Mouse (Mus musculus): Measurements from ENCODE around the gene Dusp13. TPM values are rescaled to one million over a fixed set of nuclear protein-coding genes. Genes with fewer than 3 reads are reported as not detected.

Dusp13 gene
- total RNA-seq, 2 experiments from 2014 or later: not detected

DNA sequence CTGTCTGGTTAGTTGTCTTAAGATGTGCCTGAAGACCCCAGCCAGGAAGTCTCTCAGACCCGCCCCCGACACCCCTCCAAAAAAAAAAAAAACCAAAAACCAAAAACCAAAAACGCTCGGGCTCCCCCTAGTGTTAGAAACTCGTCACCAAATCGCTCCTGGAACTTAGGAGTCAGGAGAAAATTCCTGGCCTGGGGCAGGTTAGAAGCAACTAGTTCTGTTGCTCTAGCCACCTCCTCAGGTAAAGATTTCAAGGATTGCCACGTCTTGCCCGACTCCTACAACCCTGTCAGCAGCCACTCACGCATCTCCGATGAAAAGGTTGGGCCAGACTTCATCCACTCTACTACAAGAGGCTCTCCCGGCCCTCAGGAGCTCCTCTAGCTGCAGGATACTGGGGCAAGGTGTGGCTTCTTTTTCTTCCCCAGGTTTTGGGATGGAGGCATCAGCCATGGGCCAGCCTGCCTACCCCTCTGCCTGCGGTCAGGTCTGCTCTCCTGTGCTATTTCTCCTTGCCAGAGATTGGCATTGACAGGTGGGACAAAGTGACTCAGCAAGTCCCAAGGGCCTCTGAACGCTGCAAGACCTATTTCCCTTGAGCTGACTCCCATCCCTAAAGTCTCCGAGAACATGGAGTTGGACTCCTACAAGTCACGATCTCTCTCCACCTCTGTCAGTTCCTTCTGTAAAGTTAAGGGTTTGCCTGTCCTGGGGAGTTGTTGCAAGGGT lies 2.7 kb downstream of the Dusp13 start:
- ATAC-seq (replicated peaks; ENCODE audit: low FRiP score, low TSS enrichment, poor library complexity, severe bottlenecking): no peak

DNA sequence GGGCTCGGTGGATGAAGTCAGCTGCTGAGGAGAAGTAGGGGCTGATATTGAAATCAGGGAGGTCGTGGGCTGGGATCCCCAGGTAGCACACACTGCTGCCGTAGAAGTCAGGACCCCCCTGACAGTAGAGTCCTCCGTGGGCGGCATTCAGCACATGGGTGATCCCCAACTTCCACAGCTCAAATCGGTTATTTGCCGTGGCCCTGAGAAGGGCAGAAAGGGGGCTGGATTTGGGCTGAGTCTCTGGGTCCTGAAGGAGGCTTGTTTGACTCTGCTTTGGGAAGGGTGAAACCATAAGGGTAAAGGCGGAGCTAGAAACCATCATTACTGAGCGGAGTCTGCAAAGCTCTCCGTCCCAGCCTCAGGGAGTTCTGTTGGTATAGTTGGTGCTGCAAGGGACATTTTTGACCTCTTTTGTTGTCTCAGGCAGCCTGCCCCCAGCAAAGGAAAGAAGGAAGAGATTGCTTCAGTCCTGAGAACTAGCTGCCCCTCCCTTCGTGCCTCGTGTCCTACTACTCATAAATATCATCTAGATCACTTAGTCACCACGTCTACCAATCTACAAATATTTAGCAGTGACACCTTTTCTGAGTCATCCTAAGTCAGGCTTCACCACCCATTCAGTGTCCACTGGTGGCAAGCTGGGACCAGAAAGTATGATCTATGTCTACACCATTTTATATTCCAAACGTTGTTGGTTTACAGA lies 3.4 kb downstream of the Dusp13 start:
- ATAC-seq (replicated peaks; ENCODE audit: low FRiP score, low TSS enrichment, poor library complexity, severe bottlenecking): no peak

DNA sequence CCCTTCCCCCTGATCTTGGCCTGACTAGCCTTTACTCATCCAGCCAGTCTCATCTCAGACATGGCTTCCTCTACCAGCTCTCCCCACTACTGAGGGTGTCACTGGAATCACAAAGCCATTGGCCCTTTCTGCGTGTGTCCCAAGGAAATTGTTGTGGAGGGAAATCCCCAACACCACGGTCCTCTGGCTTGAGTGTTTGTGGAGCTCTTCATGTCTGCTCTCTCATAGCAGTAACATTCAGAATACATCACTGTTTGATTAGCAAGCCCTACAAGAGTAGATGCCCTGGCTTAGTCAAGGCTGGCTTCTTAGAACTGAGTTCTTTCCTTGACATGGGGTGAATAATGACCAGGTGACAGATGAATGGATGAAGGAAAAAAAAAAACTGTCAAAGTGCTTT lies 4.1 kb downstream of the Dusp13 start:
- ATAC-seq (replicated peaks; ENCODE audit: low FRiP score, low TSS enrichment, poor library complexity, severe bottlenecking): no peak

DNA sequence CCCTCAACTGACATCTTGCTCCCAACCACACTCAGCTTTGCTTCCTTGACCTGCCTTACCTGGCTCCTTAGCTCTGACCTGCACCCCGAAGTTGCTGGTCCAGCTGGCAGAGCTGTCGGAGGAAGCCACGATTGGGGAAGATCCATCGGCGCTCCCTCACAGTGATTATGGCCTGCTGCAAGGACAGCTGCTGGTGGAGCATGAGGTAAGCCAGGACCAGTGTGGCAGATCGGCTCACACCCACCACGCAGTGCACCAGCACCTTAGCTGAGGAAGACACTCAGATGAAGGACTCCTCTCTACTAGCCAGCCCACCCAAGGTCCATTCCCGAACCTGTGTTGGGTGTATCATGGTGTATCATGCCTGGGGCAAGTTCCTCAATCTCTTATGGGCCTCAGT lies 4.7 kb downstream of the Dusp13 start:
- ATAC-seq (replicated peaks; ENCODE audit: low FRiP score, low TSS enrichment, poor library complexity, severe bottlenecking): no peak

DNA sequence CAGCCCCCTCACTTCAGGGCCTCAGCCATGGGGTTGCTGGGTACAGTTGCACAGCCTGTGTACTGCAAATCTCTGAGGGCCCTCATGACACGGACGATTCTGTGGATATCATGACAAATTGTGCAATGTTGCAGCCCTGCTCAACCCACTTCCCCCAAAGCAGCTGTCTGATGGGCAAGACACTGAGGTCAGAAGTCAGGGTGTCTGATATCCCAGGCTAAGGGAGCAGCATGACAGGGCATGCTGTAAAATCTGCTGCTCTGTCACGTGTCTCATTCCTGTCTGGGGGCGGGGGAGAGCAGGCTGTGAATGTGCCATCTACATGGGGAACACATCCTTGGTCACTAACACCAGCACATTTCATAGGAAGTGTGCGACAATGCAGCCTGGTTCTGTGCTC lies 5.8 kb downstream of the Dusp13 start:
- ATAC-seq (replicated peaks; ENCODE audit: low FRiP score, low TSS enrichment, poor library complexity, severe bottlenecking): no peak

DNA sequence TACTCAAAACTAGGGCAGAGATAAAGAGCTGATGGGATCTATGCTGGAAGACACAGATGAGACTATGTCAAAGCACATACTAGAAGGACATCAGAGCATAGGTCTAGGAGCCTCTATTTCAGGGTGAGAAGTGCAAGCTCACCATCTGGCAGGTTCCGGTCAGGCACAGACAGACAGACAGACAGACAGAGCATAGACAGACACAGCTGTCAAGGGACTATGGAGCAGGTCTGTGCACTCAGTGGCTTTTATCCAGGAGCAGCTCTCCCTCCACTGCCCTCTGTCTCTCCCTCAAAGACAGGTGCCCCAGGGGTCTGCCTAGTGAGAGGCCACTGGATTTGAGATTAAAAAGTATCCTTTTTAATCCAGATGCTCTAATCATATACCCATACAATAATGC lies 6.8 kb downstream of the Dusp13 start:
- no peak for ATAC-seq (replicated peaks; ENCODE audit: low FRiP score, low TSS enrichment, poor library complexity, severe bottlenecking)

DNA sequence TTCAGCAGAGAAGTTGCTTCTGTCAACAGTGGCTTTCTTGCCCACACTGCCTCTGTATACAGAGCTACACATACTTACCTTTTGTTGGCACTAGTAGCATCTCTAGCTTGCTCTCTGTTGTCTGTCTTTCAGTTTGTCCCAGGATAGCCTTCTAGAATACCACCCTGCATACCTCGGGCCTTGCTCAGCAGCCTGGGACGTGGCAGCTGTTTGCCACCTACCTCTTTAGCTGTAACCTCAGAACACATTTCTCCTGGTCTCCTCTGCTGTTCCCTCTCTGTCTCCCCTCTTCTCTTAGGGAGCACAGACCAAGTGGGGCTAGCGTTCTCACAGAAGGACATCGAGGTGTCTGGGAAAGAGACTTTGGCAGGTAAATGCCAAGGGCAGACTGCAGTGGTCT lies 8.5 kb downstream of the Dusp13 start:
- ATAC-seq (replicated peaks; ENCODE audit: low FRiP score, low TSS enrichment, poor library complexity, severe bottlenecking): no peak

DNA sequence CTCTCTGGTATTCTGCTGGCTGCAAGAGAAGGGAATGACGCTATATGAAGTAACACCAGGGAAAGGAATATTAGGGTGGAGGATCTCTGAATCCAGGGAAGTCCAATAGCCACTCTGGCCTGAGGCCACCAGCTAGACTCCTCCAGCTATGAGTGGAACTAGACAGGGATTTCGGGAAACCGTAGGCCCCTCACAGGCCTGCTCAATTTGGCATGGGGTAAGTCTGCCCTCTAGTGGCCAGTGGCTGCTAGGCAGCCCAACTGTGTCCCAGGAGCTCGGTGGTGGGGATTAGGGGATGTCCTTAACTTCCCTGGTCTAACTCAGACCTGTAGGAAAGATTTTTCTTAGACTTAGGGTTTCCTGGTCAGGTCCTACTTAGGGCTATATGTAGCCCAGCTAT lies 9.2 kb downstream of the Dusp13 start:
- peak; percentile 68 for ATAC-seq (replicated peaks; ENCODE audit: low FRiP score, low TSS enrichment, poor library complexity, severe bottlenecking)

DNA sequence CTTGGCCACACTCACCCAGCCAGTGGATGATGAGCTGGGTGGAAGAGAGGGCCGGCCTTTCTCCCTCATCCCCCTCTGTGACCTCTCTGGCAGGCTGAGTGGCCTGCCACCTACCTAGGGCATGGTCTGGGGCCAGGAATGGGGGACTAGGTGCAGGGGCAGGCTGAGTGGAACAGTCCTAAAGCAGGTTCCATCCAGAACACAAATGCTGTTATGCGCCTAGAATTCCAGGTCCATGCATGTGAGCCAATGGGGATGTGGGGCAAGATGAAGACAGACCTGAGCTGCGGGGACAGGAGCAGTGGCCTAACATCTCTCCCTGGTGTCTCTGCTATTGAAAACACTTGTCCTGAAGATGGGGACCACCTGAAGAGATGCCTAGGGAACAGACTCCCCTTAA lies 9.7 kb downstream of the Dusp13 start:
- ATAC-seq (replicated peaks; ENCODE audit: low FRiP score, low TSS enrichment, poor library complexity, severe bottlenecking): no peak

DNA sequence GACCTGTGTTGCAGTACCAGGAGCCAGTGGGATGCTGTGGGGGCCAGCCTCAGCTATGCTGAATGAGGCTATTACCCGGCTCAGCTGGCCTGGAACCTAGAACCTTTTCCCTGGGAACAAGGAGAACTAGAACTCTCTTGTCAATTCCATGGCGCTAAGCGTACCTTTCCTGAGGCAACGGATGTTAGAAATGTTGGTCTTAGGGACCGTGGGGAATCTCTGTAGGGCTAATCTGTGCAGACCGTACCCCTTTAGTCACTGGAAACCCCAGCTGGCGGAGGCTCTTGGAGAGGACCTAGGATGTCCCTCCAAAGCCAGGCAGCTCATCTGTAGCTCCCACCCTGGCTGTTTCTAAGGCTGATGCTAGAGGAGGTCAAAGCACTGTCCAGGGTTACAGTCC lies 10.6 kb downstream of the Dusp13 start:
- ATAC-seq (replicated peaks; ENCODE audit: low FRiP score, low TSS enrichment, poor library complexity, severe bottlenecking): no peak

DNA sequence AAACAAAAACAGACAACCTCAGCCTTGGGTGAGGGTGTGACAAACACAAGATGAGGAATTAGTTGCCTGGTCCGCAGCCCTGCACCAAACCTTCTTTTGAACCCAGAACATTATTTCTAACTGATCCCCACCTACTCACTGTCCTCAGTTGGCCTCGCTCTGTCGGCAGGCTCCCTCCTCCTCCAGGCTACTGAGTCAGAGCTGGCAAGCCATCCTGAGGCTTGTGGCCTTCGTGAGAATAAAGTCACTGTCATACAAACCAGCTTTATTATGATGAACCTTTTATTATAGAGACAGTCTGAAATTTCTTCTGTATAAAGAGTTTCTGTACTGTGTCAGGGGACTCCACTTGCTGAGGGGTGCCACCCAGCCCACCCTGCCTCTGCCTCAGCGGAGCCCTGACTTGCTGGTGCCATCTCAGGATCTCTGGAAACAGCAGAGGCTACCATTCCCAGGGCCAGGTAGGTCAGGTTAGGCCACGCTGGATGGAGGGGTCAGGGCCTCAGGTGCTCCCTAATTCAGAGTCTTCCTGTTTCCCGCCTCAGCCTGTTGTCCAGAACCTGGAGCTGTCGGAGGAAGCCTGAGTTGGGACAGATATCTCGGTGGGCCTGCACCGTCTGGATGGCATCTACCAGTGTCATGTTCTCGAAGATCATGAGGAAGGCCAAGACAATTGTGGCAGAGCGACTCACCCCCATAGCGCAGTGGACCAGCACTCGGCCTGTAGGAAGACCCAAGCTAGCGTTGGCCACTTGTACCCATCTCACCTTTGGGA lies 17.7 kb downstream of the Dusp13 start:
- no peak for ATAC-seq (replicated peaks; ENCODE audit: low FRiP score, low TSS enrichment, poor library complexity, severe bottlenecking)

DNA sequence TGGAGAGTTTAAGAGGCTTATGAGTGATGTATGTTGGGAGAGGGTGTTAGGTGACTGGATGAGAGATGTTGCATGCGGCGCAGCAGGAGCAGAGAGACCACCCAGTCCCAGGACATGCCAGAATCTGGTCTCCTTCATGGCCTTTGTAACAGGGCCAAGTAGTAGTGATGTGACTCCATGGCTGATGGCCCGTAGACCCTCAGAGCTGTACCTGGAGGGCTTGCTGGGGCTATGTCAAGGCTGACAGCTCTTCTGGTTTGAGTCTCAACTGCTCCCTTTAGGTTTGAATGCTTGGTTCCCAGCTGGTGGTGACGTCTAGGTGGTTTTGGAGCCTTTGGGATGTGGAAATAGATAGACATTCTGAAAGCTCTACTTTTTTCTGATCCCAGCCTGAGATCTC lies 21.0 kb downstream of the Dusp13 start:
- no peak for ATAC-seq (replicated peaks; ENCODE audit: low FRiP score, low TSS enrichment, poor library complexity, severe bottlenecking)

DNA sequence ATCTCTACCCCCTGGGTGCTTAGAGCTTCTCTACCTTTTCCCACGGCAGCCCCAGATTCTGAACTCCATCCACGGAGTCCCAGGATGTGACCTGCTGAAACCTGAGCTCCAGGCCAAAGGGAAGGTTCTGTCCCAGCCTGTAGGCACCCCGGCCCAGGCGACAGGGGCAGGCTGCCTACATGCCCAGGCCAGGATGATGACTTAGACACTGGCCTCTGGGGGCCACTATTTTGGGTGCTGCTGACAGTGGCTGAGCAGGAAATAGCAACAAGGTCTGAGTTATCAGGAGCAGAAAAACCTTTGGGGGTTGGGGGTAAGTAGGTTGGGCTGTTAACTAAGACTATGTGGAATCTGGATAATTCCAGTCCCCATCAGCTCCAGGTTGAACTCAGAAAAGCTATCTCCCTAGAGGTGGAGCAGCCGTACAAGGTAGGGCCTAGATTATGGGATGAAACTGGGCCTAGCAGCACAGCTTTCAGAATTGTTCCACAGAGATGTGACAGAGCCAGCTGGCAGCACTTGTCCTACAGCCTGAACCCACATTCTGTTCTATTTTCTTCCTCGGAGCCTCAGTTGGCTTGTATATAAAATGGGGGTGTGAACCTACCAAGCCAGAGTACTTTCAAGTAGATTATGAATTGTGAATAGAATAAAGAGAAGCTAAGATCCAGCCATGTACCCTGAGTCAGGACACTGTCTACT lies 21.8 kb downstream of the Dusp13 start:
- no peak for ATAC-seq (replicated peaks; ENCODE audit: low FRiP score, low TSS enrichment, poor library complexity, severe bottlenecking)

DNA sequence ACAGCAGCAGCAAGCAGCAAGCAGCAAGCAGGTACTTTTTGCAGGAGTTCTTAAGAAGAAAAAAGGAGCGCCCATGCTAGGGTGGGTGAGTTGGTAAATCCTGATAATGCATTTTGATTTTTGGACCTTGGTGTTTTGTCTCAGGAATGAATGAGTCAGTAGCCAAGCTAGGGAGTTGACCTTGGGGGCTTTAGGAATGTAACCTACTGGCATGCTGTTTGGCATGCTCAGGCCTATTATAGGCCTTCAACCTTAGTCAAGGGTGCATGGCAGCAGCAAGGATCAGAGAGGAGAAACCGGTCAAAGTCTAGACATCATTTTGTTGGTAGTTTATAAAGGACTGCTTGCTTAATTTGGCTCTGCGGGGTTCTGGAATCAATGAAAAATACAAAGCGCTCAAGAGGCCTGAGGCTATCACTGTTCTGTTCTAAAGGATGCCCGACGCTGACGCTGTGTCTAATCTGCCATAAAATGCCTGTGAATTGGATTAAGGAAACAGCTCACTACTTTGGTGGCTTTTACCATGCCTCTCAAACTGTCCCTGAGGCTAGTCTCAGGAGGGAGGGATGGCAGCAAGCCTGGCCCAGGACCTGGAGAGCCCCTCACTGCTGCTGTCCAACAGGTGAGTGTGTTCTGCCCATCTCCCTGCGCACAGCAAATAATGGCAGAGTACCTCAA lies 28.8 kb downstream of the Dusp13 start:
- no peak for ATAC-seq (replicated peaks; ENCODE audit: low FRiP score, low TSS enrichment, poor library complexity, severe bottlenecking)

DNA sequence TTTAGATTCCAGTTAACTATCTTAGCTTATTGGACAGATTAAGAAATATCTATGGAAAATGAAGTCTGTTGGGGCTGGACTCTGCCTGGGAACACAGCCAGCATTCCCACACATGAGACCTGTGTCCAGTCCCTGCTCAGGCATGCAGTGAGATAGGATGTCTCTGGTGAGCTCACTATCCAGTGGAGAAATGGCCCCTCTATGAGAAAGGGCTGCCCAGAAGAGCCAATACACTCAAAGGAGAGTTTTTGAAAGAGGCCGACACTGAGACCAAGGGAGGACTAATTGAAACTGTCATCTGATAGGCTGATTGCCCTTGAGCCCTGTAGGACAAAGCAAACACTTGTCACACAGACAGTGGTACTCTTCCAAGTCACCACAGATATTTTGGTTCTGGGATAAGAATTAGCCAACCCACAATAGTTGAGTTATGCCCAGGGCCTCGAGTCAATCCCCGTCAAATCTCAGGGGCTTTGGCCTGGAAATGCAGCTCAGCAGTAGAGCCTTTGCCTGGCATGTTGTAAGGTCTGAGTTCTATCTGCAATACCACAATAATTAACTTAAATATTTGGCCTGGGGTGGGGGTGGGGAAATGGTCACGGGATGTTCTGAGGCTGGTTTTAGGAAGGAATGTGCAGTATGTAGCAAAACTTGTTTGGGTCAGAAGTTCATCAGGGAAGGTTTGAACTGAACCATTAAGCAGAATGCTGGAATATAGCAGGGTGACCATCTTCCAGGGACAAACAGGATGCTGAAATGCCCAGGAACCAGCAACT lies 30.4 kb downstream of the Dusp13 start:
- ATAC-seq (replicated peaks; ENCODE audit: low FRiP score, low TSS enrichment, poor library complexity, severe bottlenecking): no peak

DNA sequence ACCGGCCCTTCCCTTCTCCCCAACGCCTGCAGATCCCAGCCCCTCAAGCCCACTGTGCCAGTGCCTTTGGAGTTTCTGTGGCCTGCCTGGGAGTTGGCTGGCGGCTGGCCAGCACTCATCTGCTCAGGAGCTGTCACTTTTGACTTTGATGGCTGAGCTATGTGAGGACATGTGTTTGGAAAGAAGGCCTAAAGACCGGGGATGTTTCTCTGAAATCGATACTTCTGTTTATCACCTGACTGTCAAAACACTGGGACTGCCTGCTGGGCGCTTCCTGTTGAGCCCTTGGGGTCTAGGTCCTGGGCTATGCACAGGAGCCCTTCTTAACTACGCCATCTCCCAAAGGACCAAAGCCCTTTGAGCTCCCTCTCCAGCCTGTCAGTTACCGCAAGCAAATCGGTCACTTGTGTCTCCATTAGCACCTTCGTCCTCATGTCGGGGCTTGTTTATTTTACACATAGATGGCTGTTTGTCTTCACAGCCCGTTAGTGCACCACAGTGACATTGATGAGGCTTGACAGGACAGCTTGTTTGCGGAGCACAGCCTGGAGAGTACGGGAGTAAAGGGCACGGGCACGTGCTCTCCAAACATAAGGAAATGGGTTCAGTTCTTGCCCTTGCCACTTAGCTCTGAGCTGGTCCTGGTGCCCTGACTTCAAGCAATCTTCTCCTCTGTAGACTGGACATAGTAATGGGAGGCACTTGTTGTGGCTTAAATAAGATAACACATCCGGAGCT lies 31.2 kb downstream of the Dusp13 start:
- ATAC-seq (replicated peaks; ENCODE audit: low FRiP score, low TSS enrichment, poor library complexity, severe bottlenecking): no peak

DNA sequence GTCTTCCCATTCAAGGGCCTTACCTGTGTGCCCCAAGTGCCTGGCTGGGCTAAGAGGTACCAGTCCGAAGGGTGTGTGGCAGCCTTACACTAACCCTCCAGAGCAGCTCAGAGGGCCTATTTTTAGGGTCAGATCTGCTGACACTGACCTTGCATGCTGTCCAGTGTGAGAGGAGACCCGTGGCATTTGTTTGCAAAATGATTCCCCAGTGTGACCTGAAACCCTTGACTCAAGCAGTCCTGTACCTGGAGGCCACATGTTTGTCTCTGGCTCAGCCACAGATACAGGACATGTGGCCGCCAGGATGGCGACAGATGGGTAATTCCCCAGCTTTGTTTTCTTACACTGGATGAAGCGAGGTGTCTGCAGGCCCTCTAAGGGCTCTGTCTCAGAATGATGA lies 36.5 kb downstream of the Dusp13 start, which contains the start of gene Dupd1:
Gene Dupd1 (minus strand): TSS at position 91 of the 400 bp plus-strand sequence.
- ATAC-seq (replicated peaks; ENCODE audit: low FRiP score, low TSS enrichment, poor library complexity, severe bottlenecking): no peak

DNA sequence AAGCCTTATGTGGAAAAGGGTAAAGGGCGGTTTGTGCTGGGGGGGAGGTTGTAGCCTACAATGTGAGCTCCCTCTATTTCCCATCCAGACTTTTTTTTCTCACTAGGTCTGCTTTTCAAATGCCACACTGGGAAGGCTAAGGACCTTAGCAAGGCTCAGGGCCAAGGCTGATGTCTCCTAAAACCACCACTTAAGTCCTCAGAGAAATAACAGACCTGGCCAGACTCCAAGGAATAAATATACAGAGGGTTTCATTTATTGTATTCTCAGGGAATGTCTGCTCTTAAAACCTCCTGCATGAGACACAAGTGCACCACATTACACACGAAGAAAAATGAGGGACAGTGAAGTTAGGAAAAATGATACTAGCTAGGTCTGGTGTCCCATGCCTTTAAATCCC lies 39.8 kb downstream of the Dusp13 start:
- no peak for ATAC-seq (replicated peaks; ENCODE audit: low FRiP score, low TSS enrichment, poor library complexity, severe bottlenecking)
